Mouse (Mus musculus) kidney, adult 9 months (tissue): ENCODE results near the gene Pgghg.

Source experiments
- DNase-seq: peaks from one replicate; pipeline ENCODE4 v3.0.0; 2022

Gene Pgghg

GRCm38 (mm10) chr7:140941222-140942051 is at the start of gene Pgghg:
Gene Pgghg (plus strand): TSS chr7:140941391.
- DNase-seq, result peak; percentile 87

DNA sequence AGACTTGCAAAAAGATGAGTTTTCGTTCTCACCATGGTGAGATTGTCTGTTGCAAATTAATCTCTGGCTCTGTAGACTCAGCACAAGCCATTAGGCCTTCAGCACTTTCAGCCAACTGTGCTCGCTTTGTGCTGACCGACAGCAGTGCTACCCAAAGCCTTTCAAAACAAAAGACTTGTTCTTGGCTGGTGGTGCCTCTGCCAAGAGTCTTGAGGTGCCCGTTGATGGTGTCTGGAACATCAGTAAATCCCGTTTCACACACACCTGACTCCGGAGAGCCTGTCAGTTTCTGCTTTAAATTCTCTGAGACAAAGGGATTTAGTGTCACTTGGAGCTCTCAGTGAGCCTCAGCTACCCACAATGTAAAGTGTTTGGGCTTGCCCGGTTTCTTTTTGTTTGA is 47.2 kb upstream of the Pgghg start:
- no peak for DNase-seq

GRCm38 (mm10) chr7:140894611-140895010 is 46.6 kb upstream of the Pgghg start:
- DNase-seq, result peak; percentile 58

DNA sequence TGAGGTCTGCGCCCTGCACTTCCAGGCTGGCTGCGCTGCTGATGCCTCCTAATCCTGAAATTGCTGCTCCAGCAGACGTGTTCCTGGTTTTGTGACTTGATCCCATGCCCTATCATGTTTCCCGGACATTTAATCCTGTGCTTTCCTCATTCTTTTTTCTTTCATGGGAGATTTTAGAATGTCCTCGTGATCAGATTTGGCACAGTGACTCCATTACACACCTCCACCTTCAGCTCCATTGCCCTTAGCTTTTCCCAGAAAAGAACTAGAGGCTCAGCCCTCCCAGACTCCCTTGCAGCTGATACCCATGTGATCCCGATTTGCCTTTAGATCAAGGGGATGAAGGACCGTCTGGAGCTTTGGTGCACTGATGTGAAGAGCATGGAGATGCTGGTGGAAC is 43.3 kb upstream of the Pgghg start:
- no peak for DNase-seq

DNA sequence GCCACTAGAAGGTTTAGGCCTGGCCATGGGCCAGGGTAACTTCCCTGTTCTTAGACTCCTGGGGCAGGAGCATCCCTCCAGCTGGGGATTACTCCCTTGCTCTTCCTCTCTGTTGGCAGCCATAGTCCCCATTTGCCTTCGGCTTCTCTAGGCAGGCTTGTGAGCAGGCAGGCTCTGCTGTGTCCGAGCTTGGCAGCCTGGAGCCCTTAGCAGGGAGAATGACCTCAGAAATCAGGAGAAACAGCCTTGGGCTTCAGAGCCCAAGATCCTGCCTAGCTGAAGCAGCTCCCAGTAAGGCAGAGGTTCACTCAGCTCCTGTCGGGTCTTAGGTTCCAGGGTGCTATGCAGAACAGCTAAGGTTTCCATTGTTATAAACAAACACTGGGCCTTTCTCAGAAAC is 42.1 kb upstream of the Pgghg start:
- DNase-seq, result no peak

DNA sequence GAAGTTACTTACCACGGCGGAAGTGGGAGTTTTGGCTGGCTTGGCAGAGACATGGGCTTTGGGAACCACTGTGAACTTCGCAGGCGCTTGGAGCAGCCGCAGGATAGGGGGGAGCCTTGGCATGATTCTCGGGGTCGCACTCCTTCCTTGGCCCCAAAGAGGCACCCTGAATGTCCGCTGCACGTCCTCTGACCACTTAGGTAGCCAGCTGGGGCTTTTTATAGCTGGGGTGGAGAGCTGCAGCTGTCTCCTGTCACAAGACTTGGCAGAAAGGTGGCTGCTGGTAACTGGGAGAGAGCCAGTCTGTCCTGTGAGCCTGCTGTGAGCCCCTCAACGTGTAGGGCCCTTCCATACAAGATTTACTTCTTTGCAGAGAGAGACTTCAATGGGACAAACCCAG is 41.0 kb upstream of the Pgghg start, which contains the start of gene Cox8b:
TSS of gene Cox8b (minus strand) at position 227 of the 400 bp plus-strand sequence.
- DNase-seq, result no peak

DNA sequence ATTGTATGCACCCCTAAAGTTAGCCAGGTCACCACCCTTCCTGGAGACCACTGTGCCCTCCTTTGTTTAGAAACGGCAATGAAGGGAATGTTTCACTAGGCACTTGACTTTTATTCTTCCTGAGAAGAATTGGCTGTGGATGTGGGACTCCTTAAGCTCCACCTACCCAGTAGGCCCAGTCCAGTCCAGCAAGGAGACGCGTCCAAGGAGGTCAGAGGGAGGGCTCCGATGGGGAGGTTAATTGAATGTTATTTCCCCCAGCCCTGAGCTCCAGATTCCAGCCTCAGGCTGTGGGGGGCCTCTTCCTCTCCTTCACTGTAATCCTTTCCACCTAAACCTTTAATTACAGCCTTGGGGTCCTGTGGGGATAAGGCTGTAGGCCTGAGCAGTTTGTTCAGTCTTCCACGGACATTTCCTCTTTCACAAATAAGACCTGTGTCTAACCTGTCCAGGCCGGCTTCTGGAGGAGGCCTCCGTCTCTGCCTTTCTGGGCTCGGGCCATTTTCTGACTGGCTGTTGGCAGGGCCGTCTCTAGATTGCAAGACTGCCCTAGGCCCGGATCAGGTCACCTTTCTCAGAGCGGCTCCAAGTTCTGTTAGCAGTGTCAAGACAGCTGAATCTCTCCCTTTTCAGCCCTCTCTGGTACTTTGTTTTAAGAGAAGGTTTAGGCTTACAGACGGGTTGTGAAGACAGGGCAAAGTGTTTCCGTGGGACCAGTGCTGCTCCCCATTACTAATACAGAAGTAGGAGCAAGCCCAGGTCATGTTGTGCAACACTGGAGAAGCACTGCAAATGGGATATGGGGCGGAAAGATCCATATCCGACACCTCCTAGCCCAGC is 38.9 kb upstream of the Pgghg start:
- no peak for DNase-seq

GRCm38 (mm10) chr7:140903212-140903611 is 38.0 kb upstream of the Pgghg start:
- peak; percentile 90 for DNase-seq

DNA sequence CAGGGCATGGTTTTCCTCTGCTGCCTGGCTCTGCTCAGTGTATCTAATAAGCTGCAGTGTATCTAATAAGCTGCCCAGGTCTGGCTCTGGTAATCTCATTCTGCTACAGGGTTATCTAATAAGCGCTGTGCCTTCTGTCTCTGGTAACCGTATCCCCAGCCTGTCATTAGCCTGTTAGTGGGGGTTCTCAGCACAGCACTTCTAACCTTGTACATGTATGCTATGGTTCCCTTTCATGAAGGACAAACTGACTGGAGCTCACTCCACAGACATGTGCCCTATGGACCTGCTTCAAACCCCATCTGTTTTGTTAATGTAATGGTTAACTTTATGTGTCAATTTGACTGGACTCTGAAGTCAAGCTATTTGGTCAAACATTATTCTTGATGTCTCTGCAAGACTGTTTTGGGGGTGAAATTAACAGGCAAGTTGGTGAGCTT is 35.5 kb upstream of the Pgghg start:
- DNase-seq, result peak; percentile 88

- no peak for DNase-seq
Measured at GRCm38 (mm10) chr7:140907131-140907530, 34.1 kb upstream of the Pgghg start.

- DNase-seq, result no peak
Measured at GRCm38 (mm10) chr7:140907697-140908096, 33.5 kb upstream of the Pgghg start.

DNA sequence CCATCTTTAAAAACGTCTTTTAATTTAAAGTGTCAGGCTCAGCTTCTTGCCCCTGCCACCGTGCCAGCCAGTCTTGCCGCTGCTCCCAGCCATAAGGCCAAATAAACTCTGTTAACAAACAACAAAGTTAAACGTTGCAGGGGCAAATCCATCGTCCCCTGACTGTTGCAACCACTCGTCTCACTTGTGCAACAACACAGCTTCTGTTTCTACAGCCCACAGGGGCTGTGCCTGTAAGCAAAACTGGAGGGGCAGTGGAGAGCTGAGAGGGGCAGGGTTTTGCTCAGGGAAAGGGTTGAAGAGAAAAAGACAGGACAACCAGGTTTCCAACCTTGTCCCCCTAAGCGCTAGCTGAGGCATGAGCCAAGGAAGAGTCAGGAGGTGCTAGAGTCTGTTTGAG is 33.0 kb upstream of the Pgghg start:
- DNase-seq, result no peak

- peak; percentile 93 for DNase-seq
Measured at GRCm38 (mm10) chr7:140908634-140909107, 32.5 kb upstream of the Pgghg start.

DNA sequence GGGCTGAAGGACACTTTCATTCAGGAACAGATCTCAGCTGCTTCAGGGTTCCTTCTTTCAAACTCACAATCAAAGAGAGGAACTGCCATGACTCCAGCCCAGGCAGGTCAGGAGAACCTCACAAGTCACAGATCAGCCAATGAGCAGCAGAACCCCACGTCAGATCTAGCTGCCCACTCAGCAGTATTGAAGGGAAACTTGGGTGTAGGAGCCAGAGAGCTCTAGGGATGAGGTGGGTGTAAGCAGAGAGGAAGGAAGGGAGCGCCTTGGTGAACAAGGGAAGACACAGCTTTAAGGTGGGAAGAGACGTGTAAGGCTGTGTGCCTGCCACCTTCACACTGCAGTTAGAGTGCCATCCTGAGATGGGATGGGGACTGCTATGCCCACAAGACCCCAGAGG is 28.9 kb upstream of the Pgghg start:
- no peak for DNase-seq

- peak; percentile 81 for DNase-seq
Measured at GRCm38 (mm10) chr7:140912846-140913482, 28.2 kb upstream of the Pgghg start.

- peak; percentile 91 for DNase-seq
Measured at GRCm38 (mm10) chr7:140914031-140914690, 27.0 kb upstream of the Pgghg start.

- DNase-seq, result no peak
Measured at GRCm38 (mm10) chr7:140919911-140920310, 21.3 kb upstream of the Pgghg start.

DNA sequence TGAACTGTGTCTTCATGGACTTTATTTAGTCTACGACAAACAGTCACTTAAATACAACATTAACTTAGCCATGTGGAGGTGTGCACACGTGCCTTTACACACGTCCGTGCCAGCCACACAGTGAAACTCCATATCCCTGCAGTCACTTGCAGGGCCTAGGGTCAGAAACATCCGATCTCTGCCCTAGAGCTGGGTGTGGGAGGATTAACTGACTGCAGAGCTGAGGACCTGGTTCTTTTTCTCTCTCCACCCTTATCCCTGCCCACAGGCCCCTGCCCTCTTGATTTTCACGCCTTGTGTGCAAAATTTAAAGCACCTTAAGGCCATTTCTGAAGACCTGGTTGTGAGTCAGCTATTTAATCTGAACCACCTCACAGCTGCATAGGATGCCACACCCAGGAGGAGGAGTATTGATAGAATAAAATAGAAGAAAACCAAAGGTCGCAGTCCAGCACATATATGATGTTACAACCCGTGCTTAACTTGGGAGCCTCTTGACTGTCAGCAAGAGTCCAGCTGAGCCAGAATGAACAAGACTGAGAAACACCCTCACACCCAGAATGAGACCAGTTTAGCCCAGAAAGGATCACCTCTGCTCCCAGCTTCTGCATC is 20.7 kb upstream of the Pgghg start, which contains the start of gene Nlrp6:
TSS of gene Nlrp6 (plus strand) at position 485 of the 612 bp plus-strand sequence.
- no peak for DNase-seq

- DNase-seq, result peak; percentile 64
Measured at GRCm38 (mm10) chr7:140921225-140921975, 19.8 kb upstream of the Pgghg start.

DNA sequence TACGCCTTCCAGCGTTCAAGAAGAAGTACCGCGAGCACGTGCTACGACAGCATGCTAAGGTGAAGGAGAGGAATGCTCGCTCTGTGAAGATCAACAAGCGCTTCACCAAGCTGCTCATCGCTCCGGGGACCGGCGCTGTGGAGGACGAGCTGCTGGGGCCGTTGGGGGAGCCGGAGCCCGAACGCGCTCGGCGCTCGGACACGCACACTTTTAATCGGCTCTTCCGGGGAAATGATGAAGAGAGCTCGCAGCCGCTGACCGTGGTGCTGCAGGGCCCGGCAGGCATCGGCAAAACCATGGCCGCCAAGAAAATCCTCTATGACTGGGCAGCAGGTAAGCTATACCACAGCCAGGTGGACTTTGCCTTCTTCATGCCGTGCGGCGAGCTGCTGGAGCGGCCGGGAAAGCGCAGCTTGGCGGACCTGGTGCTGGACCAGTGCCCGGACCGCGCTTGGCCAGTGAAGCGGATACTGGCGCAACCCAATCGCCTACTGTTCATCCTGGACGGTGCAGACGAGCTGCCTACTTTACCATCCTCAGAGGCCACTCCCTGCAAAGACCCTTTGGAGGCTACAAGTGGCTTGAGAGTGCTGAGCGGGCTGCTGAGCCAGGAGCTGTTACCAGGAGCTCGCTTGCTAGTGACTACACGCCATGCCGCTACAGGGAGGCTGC is 18.7 kb upstream of the Pgghg start:
- DNase-seq, result peak; percentile 95
